Mouse (Mus musculus): ENCODE results near the gene Ppp1r3a. TPM values are rescaled to one million over a fixed set of nuclear protein-coding genes. Genes with fewer than 3 reads are reported as not detected.

The Ppp1r3a gene
- polyA plus RNA-seq, 1 experiment = not detected

Other genes starting within 250 kb of the Ppp1r3a start
- not detected for gene Foxp2, start 146.1 kb upstream of the Ppp1r3a start, polyA plus RNA-seq (2012; fragmentation: generic; extraction: Trizol)